Mouse (Mus musculus) cerebellum, adult 11 months (tissue): ENCODE measurements around the gene Cfap77.

ENCODE experiments used
- DNase-seq: peaks from one replicate; pipeline ENCODE4 v3.0.0; 2022

Cfap77 gene

GRCm38 (mm10) chr2:28897340-28897899 lies 157.4 kb downstream of the Cfap77 start:
- no peak for DNase-seq

DNA sequence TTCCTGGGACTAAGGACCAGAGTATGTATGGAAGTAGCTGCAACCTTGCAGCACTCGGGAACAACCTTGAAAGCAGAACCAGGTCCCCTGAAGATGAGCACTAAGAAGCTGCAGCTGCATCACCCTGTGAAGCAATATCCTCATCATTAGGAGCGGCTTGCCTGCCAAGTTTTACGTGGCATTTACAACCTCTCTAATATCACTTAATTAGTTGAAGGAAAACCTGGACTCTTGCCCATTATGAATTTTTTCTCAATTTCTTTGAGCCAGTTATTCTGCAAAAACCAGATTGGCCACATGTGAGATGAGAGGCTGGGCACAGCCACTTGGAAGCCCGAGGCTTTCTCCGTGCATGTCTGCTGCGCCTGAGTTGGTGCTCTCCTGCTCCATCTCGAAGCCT lies 159.0 kb downstream of the Cfap77 start:
- DNase-seq, result no peak

DNA sequence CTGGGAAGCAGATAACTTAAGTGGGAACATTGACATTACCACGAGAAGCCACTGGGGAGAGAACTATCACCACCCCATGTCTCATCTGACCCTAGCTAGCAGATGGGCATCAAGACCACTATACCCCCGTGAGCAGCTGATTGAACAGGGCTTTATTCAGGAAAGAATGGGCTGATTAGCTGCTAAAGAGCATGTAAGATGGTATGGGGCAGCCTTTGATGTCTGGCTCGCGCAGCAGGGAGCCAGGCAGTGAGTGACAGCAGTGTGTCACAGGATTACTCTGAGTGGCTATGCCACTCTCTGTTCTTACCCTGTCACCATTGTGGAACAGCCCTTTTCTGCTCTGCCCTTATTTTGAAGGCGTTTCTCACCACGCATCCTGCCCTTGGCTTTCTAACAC lies 161.3 kb downstream of the Cfap77 start:
- no peak for DNase-seq

DNA sequence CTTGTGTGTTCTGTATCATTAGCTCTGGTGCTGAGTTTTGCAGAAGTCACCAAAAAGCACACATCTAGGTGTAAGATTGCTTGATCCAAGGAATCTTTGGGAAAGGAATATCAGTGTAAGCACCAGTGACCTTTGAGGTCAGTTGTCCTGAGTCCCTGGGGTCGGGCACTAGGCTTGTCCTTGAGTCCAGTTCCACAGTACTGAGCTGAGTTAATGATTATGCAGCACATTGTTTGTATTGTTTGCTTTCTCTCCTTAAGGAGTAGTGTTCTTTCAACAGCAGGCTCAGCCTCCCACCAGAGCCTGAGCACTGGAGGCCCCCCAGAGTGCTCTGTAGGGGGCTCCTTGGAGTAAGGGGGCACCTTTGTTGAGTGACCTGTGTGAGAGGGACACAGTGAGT lies 162.1 kb downstream of the Cfap77 start:
- no peak for DNase-seq

DNA sequence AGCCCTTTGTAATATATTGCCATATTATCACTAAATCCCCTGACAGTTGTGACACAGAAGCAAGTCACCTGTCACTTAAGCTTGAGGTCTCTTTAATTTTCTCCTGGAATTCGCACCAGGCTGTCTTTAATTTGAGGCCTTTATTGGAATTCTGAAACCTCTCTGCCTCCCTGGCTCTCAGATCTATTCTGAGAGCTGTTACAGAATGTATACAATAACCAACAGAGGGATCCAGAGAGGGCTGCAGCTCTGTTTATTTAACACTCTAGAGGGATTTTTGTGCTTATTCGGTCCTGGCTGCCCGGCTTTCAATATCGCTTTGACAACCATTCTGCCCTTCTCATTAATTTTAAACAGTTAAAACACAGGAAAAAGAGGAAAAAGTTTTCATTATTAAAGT lies 170.0 kb downstream of the Cfap77 start:
- DNase-seq, result no peak

DNA sequence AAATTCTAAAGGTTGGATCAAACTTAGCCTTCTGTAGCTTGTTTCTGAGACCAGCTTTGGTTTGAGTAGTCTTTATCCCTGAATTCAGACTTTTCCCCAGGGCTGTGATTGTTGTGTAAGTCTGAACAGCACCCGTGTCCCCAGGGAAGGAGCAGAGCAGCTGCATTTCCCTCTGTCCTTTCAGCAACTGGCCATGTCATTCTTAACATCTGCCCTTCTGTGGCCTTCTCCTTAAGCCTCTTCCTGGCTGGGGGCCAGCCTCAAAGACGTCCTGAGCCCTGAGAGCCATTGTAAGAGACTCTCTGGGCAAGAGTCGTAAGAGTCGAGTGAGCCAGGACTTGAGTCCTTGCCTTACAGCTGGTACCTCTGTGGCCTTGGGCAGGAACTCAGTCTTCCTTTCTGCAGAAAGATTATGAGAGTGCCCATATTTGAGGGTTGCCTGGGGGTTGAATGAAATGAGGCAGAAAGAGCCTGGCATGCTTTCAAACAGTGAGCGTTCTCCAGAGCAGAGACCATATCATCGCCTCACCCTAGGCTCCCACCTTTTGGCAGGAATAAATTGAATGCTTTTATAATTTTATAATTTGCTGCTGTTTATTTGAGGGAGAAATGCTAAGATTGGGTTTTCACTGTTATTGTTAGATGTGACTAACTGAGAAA lies 171.9 kb downstream of the Cfap77 start:
- DNase-seq, result no peak

DNA sequence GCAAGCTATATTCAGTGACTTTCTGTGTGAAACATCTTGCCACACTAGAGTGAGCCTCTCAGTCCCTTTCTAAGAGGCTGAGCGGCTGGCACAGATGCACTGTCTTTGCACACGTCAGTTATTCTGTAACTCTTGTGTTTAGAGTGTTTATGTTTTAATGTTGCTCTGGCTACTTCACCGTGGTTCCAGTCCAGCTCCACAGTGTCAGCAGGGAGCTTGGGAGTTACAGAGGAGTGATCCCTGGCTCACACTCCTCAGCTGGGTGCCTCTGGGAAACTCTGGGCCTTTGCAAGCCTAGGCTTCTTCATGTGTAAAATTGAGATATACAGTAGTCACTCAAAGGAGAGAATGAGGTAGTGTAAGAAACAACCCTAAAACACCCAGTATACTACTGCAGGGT lies 172.8 kb downstream of the Cfap77 start:
- DNase-seq, result no peak

DNA sequence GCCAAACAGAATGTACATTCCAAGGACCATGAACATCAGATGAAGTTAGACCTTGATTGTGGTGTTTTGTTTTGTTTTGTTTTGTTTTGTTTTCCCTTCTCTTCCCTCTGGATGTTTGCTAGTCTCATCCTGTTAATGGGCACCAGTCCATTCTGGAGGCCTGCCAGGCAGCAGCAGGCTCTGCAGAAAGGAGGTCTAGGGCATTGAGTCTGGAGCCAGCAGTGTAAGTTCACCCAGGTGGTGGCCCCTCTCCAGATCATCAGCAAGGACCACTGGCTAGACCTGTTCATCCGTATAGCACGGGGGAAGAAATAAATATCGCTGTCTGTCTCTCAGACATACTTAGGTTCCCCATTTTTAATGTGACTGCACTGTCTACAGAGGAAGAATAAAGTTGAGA lies 173.6 kb downstream of the Cfap77 start:
- DNase-seq, result peak; percentile 18
